Mouse (Mus musculus): ENCODE measurements at regions not wholly inside any gene's neighbourhood (a gene's known extent, or its start where the extent isn't known, plus 50 kb on each side); places are given as distances from the start of the nearest gene placed in this dataset.

DNA sequence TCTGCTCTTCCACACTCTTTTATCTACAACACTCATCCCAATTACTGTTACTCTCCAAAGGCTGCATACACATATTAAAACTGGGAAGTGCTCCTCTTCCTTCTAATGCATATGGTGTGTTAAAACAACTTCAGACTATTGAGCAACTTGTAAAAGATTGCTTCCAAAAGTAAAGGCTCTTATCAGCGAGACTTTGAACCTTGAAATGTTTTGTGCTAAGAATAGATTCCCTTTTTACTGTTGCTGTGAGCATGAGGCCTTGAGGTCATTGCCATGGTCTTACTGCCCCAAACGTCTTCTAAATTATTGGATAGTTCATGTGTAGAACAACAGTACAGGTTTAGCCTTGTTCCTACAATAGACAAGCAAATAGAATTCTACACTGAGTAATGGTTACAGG is 281.6 kb upstream of the Lcorl start:
- TF ChIP-seq POLR2A (IDR thresholded peaks at IDR 0.05; ENCODE audit: borderline replicate concordance, low read depth, low read length) (no peak), CTCF (IDR thresholded peaks at IDR 0.05; ENCODE audit: low read depth, low read length) (no peak)

Measured in bone marrow macrophage, adult 2 months (primary cell).